Mouse (Mus musculus) myocyte (in vitro differentiated cells): Measurements from ENCODE around the gene Mif4gd. TPM values are rescaled to one million over a fixed set of nuclear protein-coding genes. Genes with fewer than 3 reads are reported as not detected.

Experiments
- H3K27me3 ChIP-seq: one replicate; pipeline ENCODE4 v1.6.1; 2011; ENCODE audit not compliant: control insufficient read depth, insufficient read depth, insufficient read length
- H3K36me3 ChIP-seq: one replicate; pipeline ENCODE4 v1.6.1; 2011; ENCODE audit not compliant: control insufficient read depth, insufficient read depth
- H3K4me2 ChIP-seq: one replicate; pipeline ENCODE4 v1.6.1; 2011; ENCODE audit warnings: low read depth, control low read depth
- H3K4me3 ChIP-seq: one replicate; pipeline ENCODE4 v1.5.1; 2011; ENCODE audit warnings: mild to moderate bottlenecking, control low read depth, moderate library complexity
- H3K79me2 ChIP-seq: one replicate; pipeline ENCODE4 v1.6.1; 2011; ENCODE audit not compliant: control insufficient read depth, insufficient read depth
- H3ac ChIP-seq: one replicate; pipeline ENCODE4 v1.6.1; 2011; ENCODE audit not compliant: control insufficient read depth, insufficient read length
- CEBPB ChIP-seq: IDR thresholded peaks from 2 replicates; pipeline ENCODE4 v1.6.1; 2011; ENCODE audit warnings: mild to moderate bottlenecking, moderate library complexity; ENCODE audit not compliant: poor library complexity, insufficient read depth, severe bottlenecking
- E2F4 ChIP-seq: IDR thresholded peaks from one replicate; pipeline ENCODE4 v1.6.1; 2011; ENCODE audit warnings: mild to moderate bottlenecking, control low read depth, moderate library complexity; ENCODE audit not compliant: insufficient read depth
- MAX ChIP-seq: IDR thresholded peaks from one replicate; pipeline ENCODE4 v1.6.1; 2011; ENCODE audit warnings: low read depth, mild to moderate bottlenecking, control low read depth
- MYOD1 ChIP-seq, 3 experiments: IDR thresholded peaks; one replicate each; pipeline ENCODE4 v1.6.1; 2011; ENCODE audit warnings: control low read depth in 2 of 3, low read depth in 2 of 3, mild to moderate bottlenecking in 2 of 3, moderate library complexity in 1 of 3; ENCODE audit not compliant: insufficient read length in 2 of 3, control insufficient read depth in 1 of 3
- MYOG ChIP-seq, 3 experiments: IDR thresholded peaks; one replicate each; pipeline ENCODE4 v1.6.1; 2011; ENCODE audit warnings: control low read depth in 2 of 3, low read depth in 2 of 3, mild to moderate bottlenecking in 2 of 3; ENCODE audit not compliant: insufficient read length in 2 of 3, control insufficient read depth in 1 of 3, insufficient read depth in 1 of 3
- POLR2A ChIP-seq: IDR thresholded peaks from one replicate; pipeline ENCODE4 v1.6.1; 2011; ENCODE audit warnings: low read depth, mild to moderate bottlenecking, control low read depth, moderate library complexity; ENCODE audit not compliant: insufficient read length
- POLR2AphosphoS2 ChIP-seq: IDR thresholded peaks from one replicate; pipeline ENCODE4 v1.6.1; 2011; ENCODE audit warnings: low read depth, control low read depth; ENCODE audit not compliant: insufficient read length
- REST ChIP-seq: IDR thresholded peaks from one replicate; pipeline ENCODE4 v1.6.1; 2011; ENCODE audit warnings: mild to moderate bottlenecking, control low read depth, moderate library complexity; ENCODE audit not compliant: insufficient read depth, insufficient read length
- SRF ChIP-seq: IDR thresholded peaks from one replicate; pipeline ENCODE4 v1.6.1; 2011; ENCODE audit warnings: low read depth; ENCODE audit not compliant: control insufficient read depth, insufficient read length
- TCF12 ChIP-seq: IDR thresholded peaks from one replicate; pipeline ENCODE4 v1.6.1; 2011; ENCODE audit warnings: mild to moderate bottlenecking, control low read depth; ENCODE audit not compliant: poor library complexity, insufficient read depth, severe bottlenecking
- TCF3 ChIP-seq: IDR thresholded peaks from one replicate; pipeline ENCODE4 v1.6.1; 2011; ENCODE audit warnings: low read depth, control low read depth; ENCODE audit not compliant: insufficient read length
- USF1 ChIP-seq: IDR thresholded peaks from one replicate; pipeline ENCODE4 v1.6.1; 2011; ENCODE audit warnings: low read depth, mild to moderate bottlenecking, control low read depth, moderate library complexity
- polyA plus RNA-seq: library from polyadenylated mRNA; unstranded; fragments of >200 nt; fragmentation: generic; extraction: Trizol; gene quantifications from one replicate; pipeline ENCODE4 v1.2.1, GENCODE M21; 2012; ENCODE audit warnings: missing spikeins

Gene Mif4gd
- polyA plus RNA-seq, 1 experiment = 17.5 TPM

DNA sequence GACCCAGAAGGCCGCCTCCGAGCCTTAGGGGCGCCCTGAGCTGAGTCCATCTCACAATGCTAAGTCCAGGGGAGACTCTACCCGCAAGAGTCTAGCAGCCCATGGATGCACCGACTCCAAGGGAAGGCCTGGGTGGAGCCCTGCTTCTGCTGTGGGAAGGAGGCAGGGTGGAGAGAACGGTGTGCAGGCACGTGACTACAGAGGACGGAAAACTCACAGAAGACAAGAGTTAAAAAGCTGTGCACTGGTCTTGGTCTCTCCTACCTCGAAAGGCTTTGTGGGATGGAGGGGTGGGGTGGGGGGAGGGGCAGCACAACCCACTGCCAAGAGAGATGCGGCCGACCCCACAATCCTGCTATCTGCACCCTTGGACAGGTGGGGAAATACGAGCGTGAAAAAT is 31.5 kb upstream of the Mif4gd start:
- H3K36me3 ChIP-seq = no peaks in the 10 kb centered on the region
- no peak for TF ChIP-seq TCF12
- no peak for TF ChIP-seq TCF3
- no peak for TF ChIP-seq POLR2AphosphoS2
- no peak for TF ChIP-seq CEBPB
- no peak for TF ChIP-seq E2F4
- TF ChIP-seq POLR2A = no peak
- no peak for TF ChIP-seq MYOG (IDR thresholded peaks at IDR 0.05; ENCODE audit: control insufficient read depth in 1 of 3, insufficient read depth in 1 of 3, insufficient read length in 2 of 3, low read depth in 2 of 3)
- no peak for TF ChIP-seq MYOD1 (IDR thresholded peaks at IDR 0.05; ENCODE audit: control insufficient read depth in 1 of 3, insufficient read length in 2 of 3, low read depth in 2 of 3)
- H3K27me3 ChIP-seq = no peaks in the 10 kb centered on the region
- H3K79me2 ChIP-seq = no peaks in the 10 kb centered on the region
- H3K4me2 ChIP-seq = no peak overlapping the region
- H3K4me3 ChIP-seq = no peak overlapping the region
- no peak overlapping the region for H3ac ChIP-seq

- H3K4me2 ChIP-seq = no peak overlapping the region
- H3K36me3 ChIP-seq = no peaks in the 10 kb centered on the region
- TF ChIP-seq USF1 (no peak), SRF (no peak), POLR2AphosphoS2 (no peak), E2F4 (no peak), MAX (no peak), MYOG (IDR thresholded peaks at IDR 0.05; ENCODE audit: control insufficient read depth in 1 of 3, insufficient read depth in 1 of 3, insufficient read length in 2 of 3, low read depth in 2 of 3) (no peak)
- no peak overlapping the region for H3K4me3 ChIP-seq
- no peaks in the 10 kb centered on the region for H3K79me2 ChIP-seq
- H3K27me3 ChIP-seq = no peaks in the 10 kb centered on the region
- H3ac ChIP-seq = no peak overlapping the region
Observed at GRCm38 (mm10) chr11:115643265-115643664, 30.5 kb upstream of the Mif4gd start.

DNA sequence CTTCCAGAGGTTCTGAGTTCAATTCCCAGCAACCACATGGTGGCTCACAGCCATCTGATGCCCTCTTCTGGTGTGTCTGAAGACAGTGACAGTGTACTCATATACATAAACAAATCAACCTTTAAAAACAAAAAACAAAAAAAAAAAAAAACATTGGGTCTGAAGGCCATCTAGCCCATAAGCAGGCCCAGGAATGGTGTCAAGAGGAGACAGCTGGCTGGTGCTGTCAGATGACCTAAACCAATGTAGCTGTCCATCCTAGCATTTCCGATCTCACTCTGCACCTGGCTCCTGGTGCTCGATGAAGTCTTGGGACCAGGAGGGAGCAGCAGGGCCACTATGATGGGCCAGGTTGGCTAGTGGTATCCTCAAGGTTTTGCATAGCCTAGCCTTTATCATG is 29.9 kb upstream of the Mif4gd start:
- H3K4me2 ChIP-seq = no peak overlapping the region
- no peak overlapping the region for H3K4me3 ChIP-seq
- no peaks in the 10 kb centered on the region for H3K36me3 ChIP-seq
- no peak overlapping the region for H3ac ChIP-seq
- TF ChIP-seq REST = no peak
- no peaks in the 10 kb centered on the region for H3K27me3 ChIP-seq
- no peaks in the 10 kb centered on the region for H3K79me2 ChIP-seq

DNA sequence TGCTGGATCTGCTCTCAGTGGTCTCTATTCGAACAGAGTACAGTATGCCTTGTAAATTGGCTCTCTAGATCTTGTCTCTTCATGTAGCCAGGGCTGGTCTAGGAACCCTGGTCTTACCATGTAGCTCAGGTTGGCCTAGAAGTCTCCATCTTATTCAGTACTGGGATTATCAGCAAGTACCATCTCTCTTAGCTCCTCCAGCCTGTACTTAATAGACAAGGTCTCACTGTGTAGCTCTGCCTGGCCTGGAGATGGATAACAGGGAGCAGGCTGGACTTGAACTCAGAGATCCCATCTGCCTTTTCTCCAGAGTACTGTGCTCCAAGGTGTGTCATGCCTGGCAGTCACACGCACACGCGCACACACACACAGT is 28.9 kb upstream of the Mif4gd start:
- H3K4me3 ChIP-seq = no peak overlapping the region
- no peaks in the 10 kb centered on the region for H3K36me3 ChIP-seq
- no peak overlapping the region for H3ac ChIP-seq
- no peaks in the 10 kb centered on the region for H3K79me2 ChIP-seq
- no peak overlapping the region for H3K4me2 ChIP-seq
- TF ChIP-seq TCF3 = no peak
- no peaks in the 10 kb centered on the region for H3K27me3 ChIP-seq

DNA sequence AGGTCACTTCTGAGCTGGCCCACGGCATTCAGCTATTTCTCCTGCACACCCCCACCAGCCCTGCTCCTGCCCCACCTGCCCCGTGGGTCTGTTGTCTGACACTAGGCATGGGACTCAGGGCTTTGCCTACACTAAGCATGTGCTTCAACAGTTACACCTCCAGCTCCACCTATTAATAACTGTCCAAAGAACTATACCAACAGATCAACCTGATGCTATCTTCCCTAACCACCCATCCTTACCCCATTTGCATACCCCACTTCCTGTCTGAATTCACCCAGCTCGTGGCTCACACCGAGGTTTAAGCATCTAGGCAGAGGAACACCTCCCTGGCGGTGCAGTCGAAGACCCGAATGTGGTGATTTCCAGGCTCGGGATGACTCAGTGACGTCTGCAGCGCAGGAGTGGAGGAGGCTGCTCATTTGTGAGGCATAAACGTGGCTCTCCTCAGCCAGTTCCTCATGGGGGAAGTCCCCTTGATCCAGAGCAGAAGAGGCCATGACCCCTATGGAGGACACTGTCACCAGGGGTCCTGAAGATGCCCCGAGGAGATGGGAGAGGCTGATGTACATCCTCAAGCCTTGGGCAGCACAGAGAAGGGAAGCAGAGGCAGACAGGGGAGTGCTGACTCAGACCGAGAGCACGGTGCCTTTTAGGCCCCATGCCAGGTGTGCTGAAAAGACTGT is 28.4 kb upstream of the Mif4gd start:
- no peak overlapping the region for H3K4me2 ChIP-seq
- TF ChIP-seq POLR2AphosphoS2 (peak; percentile 25), MAX (no peak)

DNA sequence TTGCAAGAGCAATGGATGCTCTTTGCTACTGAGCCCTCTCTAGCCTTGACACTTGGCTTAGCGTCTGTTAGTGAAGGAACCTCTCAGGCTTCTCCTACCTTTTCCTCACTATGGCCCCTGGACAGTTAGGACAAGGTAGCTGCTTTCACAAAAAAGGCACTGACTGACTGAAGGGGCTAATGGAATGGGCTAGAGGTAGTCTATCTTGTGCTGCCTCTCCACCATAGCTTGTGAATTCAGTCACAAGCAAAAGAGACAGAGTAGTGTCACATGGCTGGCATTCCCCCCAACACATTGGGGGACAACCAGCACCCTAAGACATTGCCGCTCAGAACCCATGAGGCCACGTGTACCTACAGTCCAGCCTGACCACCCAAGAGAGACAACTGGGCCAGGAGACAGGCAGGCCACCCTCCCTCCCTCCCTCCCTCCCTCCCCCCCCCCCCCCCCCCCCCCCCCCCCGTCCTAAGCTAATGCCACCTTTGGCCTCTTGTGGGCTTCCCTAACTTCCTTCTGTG is 27.6 kb upstream of the Mif4gd start:
- H3ac ChIP-seq = no peak overlapping the region
- no peak overlapping the region for H3K4me3 ChIP-seq
- no peaks in the 10 kb centered on the region for H3K27me3 ChIP-seq
- no peaks in the 10 kb centered on the region for H3K36me3 ChIP-seq
- no peaks in the 10 kb centered on the region for H3K79me2 ChIP-seq
- no peak overlapping the region for H3K4me2 ChIP-seq
- no peak for TF ChIP-seq POLR2A

More for the DNA sequence above, 28.4 kb upstream of the Mif4gd start:
- H3K27me3 ChIP-seq = no peaks in the 10 kb centered on the region
- no peaks in the 10 kb centered on the region for H3K79me2 ChIP-seq
- no peak overlapping the region for H3K4me3 ChIP-seq
- no peaks in the 10 kb centered on the region for H3K36me3 ChIP-seq
- H3ac ChIP-seq = no peak overlapping the region
